Mouse (Mus musculus): ENCODE measurements around the gene Prr5l.

The Prr5l gene
- long read RNA-seq, experiment 1, full-length matches to known transcripts = 2 of 4 reads
- long read RNA-seq, experiment 1, partial matches to known transcripts = 0 of 4 reads
- long read RNA-seq, experiment 1, other reads (novel, unspliced or antisense) = 2 of 4 reads
- long read RNA-seq, experiment 2, full-length matches to known transcripts = 2 of 4 reads
- long read RNA-seq, experiment 2, partial matches to known transcripts = 0 of 4 reads
- long read RNA-seq, experiment 2, other reads (novel, unspliced or antisense) = 2 of 4 reads

- intact Hi-C loops (cut with DNase I) = no loop called here
These were observed at the start of gene Prr5l for GRCm38 (mm10) chr2:101882998-101883397. Prr5l (minus strand) TSS chr2:101883027.

GRCm38 (mm10) chr2:101932169-101932936, 49.5 kb upstream of the Prr5l start:
- intact Hi-C loops (cut with DNase I) = no loop called here

GRCm38 (mm10) chr2:101925591-101926188, 42.9 kb upstream of the Prr5l start:
- intact Hi-C loops (cut with DNase I) = no loop called here

GRCm38 (mm10) chr2:101925183-101925582, 42.4 kb upstream of the Prr5l start:
- intact Hi-C loops (cut with DNase I) = no loop called here

GRCm38 (mm10) chr2:101923181-101923580, 40.4 kb upstream of the Prr5l start:
- intact Hi-C loops (cut with DNase I) = no loop called here

- intact Hi-C loops (cut with DNase I) = no loop called here
These were observed 39.5 kb upstream of the Prr5l start for GRCm38 (mm10) chr2:101922302-101922701.

- intact Hi-C loops (cut with DNase I) = no loop called here
These were observed 37.3 kb upstream of the Prr5l start for GRCm38 (mm10) chr2:101920136-101920554.

- intact Hi-C loops (cut with DNase I) = no loop called here
These were observed 35.7 kb upstream of the Prr5l start for GRCm38 (mm10) chr2:101918518-101918917.

- intact Hi-C loops (cut with DNase I) = loop anchor here (10.0 kb wide), 1 partner anchor 165 kb away; no protein-coding TSS in a partner anchor
These were observed 26.7 kb upstream of the Prr5l start for GRCm38 (mm10) chr2:101909326-101910080.

GRCm38 (mm10) chr2:101908773-101909172, 25.9 kb upstream of the Prr5l start:
- intact Hi-C loops (cut with DNase I) = loop anchor here (10.0 kb wide), 1 partner anchor 166 kb away; no protein-coding TSS in a partner anchor

- intact Hi-C loops (cut with DNase I) = loop anchor here (10.0 kb wide), 1 partner anchor 167 kb away; no protein-coding TSS in a partner anchor
These were observed 24.7 kb upstream of the Prr5l start for GRCm38 (mm10) chr2:101907386-101908022.

GRCm38 (mm10) chr2:101906379-101906690, 23.5 kb upstream of the Prr5l start:
- intact Hi-C loops (cut with DNase I) = loop anchor here (10.0 kb wide), 1 partner anchor 168 kb away; no protein-coding TSS in a partner anchor

- intact Hi-C loops (cut with DNase I) = loop anchor here (2.0 to 10.0 kb wide), 2 partner anchors 169 to 547 kb away; partner anchors contain the start of gene Fjx1
These were observed 22.9 kb upstream of the Prr5l start for GRCm38 (mm10) chr2:101905534-101906378.

- intact Hi-C loops (cut with DNase I) = loop anchor here (10.0 kb wide), 1 partner anchor 173 kb away; no protein-coding TSS in a partner anchor
These were observed 19.4 kb upstream of the Prr5l start for GRCm38 (mm10) chr2:101902196-101902595.

GRCm38 (mm10) chr2:101896425-101897204, 13.8 kb upstream of the Prr5l start:
- intact Hi-C loops (cut with DNase I) = no loop called here

- intact Hi-C loops (cut with DNase I) = no loop called here
These were observed 11.3 kb upstream of the Prr5l start for GRCm38 (mm10) chr2:101894126-101894525.

GRCm38 (mm10) chr2:101891143-101891542, 8.3 kb upstream of the Prr5l start:
- intact Hi-C loops (cut with DNase I) = no loop called here

GRCm38 (mm10) chr2:101888886-101889285, 6.1 kb upstream of the Prr5l start:
- intact Hi-C loops (cut with DNase I) = no loop called here

All from adrenal gland (tissue).